Mouse (Mus musculus) 416B (cell line): ENCODE results near the gene Cd37.
"Not testable (repeated sequence)": the region's sequence is repeated elsewhere in the genome, so short reads cannot be mapped to it uniquely, and the experiment has no call there.

Experiments used
- DNase-seq: peaks from one replicate; pipeline ENCODE4 v3.0.0; 2011; ENCODE audit warnings: low read depth

Gene Cd37

DNA sequence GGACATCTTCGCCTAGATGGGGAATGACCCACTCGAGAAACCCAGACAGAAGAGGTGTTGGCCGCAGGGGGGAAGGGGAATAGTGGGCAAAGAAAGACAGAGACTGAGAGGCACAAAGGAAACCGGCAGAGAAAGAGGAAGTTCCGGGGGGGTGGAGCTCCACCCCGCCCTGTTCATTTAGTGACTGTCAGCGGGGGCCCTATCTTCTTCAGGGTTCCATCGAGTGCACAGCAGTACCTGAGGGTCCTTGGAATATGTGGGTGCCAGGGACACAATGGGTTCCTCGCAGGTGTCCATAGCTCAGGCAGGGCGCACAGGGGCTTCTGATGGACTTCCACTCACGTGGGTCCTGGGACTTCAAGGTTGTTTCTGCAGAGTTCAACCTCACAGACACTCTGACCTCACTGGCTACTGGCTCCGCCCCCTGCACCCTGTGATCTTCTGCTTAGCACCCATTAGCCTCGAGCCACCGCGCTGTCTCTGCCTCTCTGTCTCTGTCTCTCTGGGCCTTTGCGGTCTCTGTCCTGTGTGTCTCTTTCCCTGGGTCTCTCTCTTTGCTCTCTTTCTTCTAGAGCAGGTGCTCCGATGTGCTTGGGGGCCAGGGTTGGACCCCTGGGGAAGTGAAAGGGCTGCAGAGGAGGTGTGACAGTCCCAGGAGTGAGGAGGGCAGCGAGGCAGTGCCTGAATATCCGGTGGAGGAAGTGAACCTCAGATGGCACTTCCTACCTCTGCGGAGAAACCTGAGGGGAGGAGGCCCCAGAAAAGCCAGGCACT lies at the start of gene Cd37:
TSS of gene Cd37 (minus strand) at position 393 of the 774 bp plus-strand sequence.
- peak; percentile 74 for DNase-seq

DNA sequence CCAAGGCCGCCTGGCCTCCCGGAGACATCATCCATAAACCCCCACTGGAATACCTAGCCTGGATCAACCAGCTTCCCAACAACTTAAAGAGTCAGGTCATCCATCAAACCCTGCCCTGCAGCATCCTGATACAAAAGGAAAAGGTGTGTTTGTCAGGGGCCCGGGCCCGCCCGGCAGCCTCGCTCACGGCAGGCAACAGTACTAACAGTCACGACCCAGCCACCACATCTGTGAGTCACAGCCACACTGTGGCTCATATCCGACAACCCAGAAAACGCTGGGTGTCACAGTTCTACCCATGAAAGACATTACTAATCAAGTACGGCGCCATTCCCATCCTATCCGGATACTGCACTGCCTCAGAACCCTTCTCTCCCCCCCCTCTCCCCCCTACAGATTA lies 47.6 kb upstream of the Cd37 start:
- DNase-seq, result peak; percentile 88

DNA sequence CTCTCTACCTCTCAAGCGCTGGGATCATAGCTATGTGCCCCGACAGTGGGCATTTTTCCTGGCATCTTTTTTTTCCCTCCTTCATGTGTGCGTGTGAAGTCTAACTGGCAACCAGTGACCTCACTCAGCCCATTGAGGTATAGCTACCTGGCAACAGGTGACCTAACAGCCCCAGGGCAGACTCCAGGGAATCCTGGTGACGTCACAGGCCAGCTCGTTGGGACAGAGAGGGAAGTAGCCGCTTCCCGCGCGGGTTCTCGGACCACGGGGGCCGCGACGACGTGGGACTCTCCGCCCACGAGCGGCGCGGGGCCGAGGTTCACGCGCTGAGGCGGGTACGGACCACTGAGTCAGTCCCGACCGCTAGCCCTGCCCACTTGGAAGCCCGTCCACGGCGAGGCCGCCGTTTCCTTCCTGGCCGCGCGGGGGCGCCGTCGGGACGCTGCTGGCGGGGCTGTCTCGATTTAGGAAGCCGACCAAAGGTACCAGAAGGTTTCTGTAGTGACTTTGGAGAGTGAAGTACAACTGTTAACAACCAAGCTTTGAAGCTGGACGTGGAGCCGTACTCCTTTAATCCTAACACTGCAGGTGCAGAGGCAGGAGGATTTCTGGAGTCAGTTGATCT lies 38.3 kb upstream of the Cd37 start, which contains the start of gene Slc6a21:
TSS of gene Slc6a21 (plus strand) at position 378 of the 625 bp plus-strand sequence.
- peak; percentile 71 for DNase-seq

DNA sequence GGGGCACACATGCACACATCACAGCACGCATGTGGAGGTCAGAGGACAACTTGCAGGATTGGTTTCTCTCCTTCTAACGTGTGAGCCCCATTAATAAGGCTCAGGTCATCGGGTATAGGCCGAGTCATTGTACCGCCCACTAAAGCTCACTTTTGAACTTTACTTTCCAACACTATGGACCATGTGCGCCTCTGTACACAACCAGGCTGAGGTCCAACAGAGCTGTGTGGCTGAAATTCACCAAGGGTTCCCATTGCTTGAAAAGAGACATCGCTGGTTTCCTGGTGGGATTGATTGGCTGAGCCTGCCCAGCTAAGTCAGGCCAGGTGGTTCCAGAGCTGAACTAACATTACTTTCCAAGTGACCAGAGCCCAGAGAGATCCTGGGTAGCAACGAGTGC lies 34.8 kb upstream of the Cd37 start:
- no peak for DNase-seq

DNA sequence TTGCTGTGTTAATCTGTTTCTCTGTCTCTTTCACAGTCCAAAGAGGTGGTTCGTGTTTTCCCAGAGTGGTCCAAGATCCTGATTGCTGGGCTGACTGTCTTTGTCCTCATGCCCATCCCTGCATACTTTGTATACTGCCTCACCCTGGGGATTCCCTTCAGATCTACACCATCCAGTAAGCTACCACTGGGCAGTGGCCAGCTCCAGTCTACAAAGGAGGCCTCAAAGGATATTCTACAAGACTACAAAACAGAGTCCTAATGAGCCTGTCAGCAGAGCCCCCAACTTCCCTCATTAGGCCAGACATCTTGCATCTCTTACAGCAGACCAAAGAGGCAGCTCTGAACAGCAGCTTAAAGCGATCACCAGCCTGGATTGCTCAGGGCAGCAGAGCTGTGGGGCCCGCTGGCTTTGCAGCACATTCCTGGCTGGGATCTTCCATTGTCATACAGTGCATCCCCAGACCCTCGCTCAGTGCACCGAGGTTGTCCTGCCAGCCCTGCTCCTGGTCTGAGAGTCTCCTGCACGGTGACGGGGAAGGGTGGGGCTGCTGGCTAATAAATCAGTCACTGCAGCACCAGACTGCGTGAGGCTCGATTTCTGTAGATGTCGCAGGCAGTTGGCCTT lies 34.0 kb upstream of the Cd37 start:
- no peak for DNase-seq

DNA sequence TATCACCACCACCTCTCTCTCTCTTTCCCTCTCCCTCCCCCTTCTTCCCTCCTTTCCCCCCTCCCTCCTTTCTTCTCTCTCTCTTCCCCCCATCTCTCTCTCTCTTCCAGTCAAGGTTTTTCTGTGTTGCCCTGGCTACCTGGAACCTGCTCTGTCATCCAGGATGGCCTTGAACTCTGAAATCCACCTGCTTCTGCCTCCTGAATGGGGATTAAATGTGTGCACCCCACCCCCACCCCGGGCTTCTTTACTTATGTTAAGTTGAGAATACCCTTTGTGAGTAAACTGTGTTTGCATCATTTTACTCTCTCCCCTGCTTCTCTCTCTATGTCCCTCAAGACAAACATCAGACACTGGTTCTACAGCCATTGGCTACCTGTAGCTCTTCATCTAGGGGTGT lies 26.6 kb upstream of the Cd37 start:
- DNase-seq, result no peak

DNA sequence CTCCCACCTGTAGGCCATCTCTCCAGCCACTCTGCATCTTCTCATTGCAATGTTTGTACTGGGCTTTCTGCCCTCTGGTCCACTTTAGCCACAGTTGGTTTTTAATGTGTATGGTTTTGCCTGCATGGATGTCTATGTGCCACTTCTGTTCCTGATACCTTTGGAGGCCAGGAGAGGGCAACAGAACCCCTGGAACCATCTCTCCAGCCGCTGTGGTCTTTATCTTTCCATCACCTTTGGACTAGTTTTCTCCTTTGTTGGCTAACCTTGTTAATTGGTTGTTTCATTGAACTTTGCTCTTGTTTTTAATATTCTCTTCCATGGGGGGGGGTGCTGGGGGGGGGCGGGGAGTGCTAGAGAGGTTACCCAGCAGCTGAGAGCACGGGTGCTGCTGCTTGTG lies 25.4 kb upstream of the Cd37 start:
- peak; percentile 15 for DNase-seq

DNA sequence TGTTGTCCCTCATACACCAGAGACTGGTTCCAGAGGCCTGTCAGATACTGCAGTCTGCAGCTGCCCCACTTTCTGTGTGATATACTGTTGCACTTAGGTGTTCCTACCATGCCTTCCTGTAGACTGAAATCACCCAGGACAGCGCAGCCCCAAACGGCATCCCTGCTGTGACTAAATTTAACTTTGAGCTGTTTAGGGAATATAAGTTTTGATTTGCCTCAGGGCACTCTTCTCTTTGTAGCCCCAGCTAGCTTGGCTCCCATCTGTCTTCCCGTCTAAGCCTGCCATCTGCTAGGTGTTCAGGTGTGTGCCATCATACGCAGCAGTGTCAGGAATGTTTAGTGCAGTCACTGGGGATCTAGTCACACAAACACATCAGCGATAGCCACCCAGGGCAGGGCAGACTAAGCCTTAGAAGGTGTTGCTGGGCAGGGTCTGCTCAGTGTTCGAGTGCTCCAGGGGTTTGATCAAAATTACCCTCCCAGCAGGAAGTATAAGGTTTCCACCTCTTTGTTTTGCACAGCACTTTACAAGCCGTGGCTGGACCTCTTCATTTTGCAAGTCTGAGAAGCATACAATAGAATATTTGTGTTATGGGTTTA lies 24.2 kb upstream of the Cd37 start:
- no peak for DNase-seq

DNA sequence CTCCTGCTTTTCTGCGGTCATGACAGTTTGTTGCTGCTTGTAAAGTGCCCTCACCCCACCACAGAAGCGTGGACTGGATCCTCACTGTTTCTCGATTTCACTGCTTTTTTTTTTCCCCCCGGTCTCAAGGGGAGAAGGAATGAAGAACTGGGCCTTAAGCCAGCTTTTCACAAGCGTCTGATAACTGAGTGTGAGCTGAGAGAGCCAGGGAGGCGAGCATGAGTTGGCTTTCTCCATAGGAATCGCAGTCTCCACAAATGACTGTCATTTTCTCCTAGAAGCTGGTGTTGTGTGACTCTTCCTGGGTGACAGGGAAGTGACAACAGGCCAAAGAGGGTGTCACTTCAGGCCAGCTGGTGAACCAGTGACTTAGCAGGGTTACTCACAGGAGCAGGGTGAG lies 23.4 kb upstream of the Cd37 start:
- DNase-seq, result no peak

DNA sequence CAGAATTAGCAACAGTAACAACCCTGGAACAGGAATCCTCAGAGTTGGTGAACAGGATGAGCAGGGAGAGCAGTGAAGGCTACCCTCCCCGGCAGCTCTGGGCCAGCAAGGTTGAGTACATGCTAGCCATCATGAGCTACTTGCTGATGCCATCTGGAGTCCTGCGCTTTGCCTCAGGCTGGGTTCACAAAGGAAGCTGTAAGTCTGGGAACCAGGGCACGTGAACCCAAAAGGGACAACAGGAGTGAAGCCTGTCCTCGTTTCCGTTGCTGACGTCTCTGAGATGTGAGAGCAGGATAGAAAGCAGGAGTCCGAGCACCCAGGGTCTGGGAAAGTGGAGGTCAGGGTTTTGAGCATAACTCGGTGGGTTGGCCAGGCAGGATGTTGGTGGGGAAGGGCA lies 20.4 kb upstream of the Cd37 start:
- no peak for DNase-seq

DNA sequence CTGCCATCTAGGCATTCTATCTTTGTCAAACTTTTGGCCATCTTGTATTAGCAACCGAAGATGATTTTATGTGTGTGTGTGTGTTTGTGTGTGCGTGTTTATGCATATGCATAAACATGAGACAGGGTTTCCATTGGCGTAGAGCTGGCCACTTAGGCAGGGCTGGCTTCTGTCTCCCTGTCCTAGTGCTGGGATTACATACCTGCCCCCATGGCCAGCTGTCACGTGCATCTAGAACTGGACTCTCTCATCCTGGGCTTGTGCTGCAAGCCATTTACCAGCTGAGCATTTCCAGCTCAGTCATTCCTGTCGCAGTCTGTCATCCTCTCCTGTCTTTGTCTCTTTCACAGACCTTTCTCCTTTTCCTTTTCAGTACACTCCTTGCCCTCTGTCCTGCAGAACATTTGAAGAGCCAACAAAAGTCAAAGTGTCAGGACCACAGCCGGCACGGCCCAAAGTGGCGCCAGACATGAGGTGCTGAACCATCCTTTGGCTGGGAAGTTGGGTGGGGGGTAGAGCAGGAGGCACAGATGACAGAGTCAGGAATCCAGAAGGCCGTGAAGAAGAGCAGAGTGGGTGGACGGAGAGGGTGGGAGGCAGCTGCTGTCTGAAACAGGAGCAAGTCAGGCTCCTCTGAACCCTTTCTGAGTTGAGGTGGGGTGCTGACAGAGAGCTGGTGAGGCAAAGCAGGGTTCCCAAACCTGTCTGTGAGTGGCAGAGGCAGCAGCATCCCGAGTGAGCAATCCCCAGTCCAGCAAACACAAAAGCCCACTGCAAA lies 18.3 kb upstream of the Cd37 start:
- DNase-seq, result no peak

DNA sequence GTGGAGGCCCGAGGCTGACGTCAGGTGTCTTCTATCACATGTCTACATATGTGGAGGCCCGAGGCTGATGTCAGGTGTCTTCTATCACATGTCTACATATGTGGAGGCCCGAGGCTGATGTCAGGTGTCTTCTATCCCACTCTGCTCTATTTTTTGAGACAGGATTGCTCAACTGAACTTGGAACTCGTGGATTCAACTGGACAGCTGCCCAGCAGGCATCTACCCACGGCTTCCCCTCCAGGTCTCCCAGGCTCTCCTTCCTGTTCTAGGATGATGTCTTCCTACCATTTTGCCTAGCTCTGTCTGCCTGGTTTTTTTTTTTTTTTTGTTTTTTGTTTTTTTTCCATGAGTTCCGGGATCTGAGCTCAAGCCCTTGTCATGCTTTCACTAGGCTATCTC lies 16.9 kb upstream of the Cd37 start:
- DNase-seq, result not testable (repeated sequence)

DNA sequence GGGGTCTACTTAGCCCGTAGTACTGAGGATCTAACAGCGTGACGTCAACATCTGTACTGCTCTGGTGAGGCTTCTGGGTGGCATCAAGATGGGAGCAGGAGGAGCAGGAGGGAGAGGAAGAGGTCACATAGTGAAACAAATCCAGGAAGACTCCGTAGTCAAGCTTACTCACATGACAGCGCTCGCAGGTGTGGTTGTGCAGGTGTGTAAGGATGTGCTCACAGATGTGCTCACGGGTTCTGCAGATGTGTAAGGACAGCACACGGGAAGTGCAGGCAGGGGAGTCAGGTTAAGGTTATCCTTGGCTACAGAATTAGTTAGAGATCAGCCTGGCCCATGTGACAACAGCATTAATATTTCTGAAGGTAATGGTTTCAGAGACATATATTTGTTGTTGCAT lies 14.9 kb upstream of the Cd37 start:
- DNase-seq, result no peak

DNA sequence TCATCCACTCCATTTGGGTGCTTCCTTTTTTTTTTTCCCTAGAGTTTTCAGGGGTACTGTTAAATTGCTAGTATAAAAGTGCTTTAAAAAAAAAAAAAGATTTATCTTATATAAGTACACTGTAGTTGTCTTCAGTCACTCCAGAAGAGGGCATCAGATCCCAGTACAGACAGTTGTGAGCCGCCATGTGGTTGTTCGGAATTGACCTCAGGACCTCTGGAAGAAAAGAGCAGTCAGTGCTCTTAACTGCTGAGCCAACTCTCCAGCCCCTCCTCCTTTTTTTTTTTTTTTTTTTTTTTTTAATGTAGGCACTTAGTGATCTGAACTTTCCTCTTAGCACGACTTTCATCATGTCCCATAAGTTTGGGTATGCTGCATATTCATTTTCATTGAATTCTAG lies 8.8 kb upstream of the Cd37 start:
- DNase-seq, result peak; percentile 63

DNA sequence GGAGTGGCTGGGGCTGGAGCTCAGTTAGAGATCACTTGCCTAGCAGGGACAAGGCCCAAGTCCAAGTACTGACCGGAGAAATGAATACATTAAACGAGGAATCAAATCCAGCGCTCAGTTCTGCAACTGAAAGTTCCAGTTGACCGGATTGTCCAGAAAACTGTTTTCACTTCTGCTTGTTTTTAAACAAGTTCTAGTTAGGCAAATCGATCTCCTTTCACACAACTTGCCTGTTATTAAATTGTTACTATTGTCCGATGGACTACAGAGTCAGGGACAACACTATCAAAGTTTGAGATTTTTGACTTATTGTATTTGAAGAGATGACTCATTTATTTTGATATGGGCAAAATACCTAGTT lies 2.5 kb upstream of the Cd37 start:
- no peak for DNase-seq

DNA sequence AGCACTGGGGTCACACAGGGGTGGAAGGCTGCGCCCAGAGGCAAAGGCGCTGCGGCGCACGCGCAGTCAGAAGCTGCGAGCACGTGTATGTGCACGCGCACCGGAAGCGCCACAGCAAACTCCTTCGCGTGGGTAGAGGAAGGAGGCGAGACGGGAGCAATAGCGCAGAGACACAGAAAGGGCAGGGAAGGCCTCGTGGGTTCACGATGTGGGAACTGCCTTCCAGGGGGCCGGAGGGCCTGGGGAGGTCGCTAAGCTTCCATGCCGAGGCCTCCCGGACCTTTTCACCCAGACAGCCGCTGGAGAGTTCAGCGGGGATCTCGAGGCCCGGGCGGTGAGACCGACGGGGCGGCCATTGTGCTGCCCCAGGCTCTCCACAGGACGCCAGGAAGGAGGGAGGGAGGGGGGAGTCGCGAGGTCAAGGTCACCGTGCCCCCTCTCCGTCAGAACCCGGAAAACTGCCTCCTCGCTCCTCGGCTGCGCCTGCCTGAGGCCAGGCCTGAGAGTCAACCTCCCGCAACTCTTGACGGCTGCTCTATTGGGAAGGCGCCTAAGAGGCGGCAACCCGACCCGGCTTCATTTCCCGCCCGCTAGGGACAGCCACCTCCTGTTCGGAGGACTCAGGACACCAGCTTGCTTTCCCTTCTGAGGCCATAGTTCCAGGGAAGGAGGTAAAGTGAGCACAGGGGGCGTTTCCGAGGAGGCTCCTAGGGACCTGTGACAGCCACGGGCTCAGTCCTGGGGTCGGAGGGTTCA lies 1.9 kb upstream of the Cd37 start, which contains the start of gene Slc6a16:
TSS of gene Slc6a16 (plus strand) at position 453 of the 756 bp plus-strand sequence.
- no peak for DNase-seq

DNA sequence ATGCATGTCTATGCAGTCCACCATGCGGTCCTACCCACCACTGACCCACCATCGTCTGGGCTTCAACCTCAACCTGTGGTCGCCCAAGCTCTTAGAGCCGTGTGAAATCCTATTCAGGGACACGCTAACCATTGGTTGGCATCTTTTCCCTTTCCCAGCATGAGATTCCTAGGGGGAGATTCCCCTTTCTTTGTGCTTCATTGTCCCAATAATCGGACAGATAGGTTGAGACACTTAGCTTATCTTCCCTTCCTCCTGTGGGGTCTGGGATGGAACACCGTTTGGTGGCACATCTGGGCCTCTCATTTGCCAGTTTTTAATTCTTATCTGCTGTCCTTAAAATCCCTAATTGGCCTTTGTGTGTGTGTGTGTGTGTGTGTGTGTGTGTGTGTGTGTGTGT lies 1.2 kb upstream of the Cd37 start:
- no peak for DNase-seq

DNA sequence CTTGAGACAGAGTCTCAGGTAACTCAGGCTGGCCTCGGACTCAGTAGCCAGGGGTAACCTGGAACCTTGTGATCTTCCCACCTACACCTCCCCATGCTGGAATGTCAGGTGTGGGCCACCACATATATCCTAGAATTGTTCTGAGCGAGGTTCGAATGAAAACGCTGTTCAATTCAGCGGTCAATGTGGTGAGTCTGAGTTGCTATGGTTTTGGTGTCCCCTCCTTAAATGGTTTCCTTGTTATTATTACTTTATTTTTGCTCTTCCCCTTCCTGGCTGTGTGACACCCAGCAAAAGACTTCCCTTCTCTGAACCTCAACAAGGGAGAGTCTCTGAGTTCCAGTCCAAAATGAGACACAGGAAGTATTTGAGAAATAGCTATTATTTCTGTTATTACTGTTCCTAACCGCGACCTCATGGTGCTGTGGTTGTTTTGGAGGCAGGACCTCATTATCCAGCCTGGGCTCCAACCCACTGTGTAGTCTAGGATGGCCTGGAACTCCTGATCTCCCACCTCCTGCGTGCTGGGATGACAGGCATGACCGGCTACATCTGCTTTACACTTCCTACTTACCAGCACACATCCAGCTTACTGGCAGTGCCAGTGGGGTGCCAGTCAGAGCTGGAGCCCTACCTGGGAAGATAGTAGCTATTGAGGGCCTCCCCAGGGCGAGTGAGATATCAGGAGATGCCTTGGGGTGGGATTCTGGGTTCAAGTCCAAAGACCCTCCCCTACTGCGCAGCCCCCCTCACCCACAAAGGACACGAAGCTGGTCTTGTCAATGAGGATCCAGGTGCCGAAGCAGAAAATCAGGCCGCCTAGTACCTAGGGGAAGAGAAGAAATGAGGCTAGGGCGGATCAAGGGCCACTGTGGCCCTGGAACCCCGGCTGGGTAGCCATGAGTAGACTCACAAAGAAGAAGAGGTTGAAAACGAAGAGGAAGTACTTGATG lies 892 bp downstream of the Cd37 start:
- peak; percentile 69 for DNase-seq

DNA sequence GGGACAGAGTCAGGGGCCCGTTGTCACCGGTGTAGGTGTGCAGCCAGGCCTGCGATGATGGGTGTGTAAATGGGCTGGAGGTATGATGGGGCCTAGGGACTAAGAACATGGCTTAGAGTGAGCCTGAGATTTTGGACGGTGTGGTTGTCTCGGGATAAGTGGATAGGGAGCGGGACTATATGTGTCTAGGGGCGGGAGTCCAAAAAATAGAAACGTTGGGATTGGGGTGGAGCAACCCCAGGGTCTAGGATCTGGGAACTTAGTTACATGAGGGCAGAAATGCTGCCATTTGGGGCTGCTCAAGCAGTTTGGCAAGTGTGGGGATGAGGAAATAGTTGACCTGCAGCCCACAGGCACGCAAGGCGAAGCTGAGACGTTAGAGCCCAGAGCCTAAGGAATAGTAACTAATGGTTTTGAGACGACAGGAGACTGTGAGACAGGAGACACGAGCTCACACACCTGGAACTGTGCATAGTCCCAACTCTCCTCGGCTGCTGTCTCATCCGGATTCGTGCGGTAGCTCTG lies 3.2 kb downstream of the Cd37 start:
- no peak for DNase-seq
